Mouse (Mus musculus): Measurements from ENCODE around the gene Me3.

The Me3 gene

GRCm38 (mm10) chr7:89891856-89892255 lies 259.7 kb downstream of the Me3 start:
- in situ Hi-C loops (cut with MseI, MboI), result no loop called here

- in situ Hi-C loops (cut with MseI, MboI), result no loop called here
Measured at GRCm38 (mm10) chr7:89903007-89903406, 270.8 kb downstream of the Me3 start.

GRCm38 (mm10) chr7:89903442-89904343 lies 271.5 kb downstream of the Me3 start, which contains the start of gene Ccdc81:
Gene Ccdc81 (minus strand): TSS chr7:89903629.
- in situ Hi-C loops (cut with MseI, MboI), result no loop called here

All from mouse trophoblast stem cell (cell line).